Mouse (Mus musculus) heart, adult 9 months (tissue): ENCODE measurements at regions not wholly inside any gene's neighbourhood (a gene's known extent, or its start where the extent isn't known, plus 50 kb on each side); places are given as distances from the start of the nearest gene placed in this dataset.
A peak's percentile ranks its signal among the peaks of the same experiment; 100 is the strongest.

ENCODE experiments used
- DNase-seq, 2 experiments: peaks; one replicate each; pipeline ENCODE4 v3.0.0; 2022; ENCODE audit warnings: low spot score in 2 of 2

GRCm38 (mm10) chr3:29890764-29891163 is 657.0 kb downstream of the Mecom start:
- DNase-seq, result no peak

GRCm38 (mm10) chr3:29890286-29890685 is 657.5 kb downstream of the Mecom start:
- no peak for DNase-seq

GRCm38 (mm10) chr3:29889638-29890037 is 658.2 kb downstream of the Mecom start:
- no peak for DNase-seq

DNA sequence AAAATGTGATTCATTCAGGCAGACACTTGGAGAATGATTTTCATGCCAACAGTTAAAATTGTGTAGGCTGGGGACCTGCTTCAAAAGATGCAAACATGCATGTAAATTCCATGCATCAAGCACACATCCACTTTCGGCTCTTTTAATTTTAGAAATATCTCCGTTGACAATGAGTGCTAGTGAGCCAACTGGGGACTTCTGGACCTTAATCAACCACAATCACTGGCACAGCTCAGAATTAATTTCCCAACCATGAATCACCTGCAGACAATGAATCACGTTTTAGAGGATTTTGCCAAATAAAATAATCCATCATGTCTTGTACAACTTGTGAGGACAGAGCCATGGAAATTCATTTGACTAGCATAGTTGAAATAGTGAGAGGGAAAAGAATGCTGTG is 667.8 kb downstream of the Mecom start:
- DNase-seq, result no peak

DNA sequence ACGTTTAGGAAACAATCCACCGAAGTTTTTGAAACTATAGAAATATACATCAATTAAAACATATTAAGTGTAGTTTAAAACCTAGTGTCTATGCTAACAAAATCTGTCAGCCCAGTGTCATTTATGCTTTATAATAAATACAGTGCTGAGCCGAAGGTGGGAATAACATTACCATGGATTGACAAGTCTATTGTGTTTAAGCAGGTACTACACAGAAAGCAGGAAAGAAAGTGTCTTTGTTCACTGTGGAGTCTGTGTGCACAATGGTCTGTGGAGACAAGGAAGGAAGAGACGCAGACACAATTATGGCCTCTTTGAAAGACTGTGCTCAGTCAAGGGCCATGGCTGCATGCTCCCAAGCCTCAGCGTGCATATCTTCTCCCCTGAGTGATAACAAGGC is 672.0 kb downstream of the Mecom start:
- no peak for DNase-seq

DNA sequence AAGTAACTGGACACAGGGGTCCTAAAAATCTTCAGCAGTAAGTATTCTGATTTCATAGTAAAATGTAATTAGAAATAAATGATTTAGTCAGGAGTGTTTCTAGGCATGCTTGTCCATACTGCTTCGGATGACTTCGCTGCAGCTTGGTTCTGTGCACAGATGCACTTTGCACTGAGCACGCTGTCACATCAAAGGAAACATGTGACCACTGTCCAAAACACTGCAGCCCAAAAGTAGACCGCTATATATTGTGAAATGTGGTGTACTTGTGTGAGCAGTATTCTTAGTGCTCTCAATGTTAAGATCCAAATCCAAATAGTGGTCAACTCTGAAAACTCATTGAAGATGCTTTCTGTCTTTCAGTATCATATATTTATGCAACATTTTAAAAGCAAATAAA is 685.4 kb downstream of the Mecom start:
- DNase-seq, result no peak

DNA sequence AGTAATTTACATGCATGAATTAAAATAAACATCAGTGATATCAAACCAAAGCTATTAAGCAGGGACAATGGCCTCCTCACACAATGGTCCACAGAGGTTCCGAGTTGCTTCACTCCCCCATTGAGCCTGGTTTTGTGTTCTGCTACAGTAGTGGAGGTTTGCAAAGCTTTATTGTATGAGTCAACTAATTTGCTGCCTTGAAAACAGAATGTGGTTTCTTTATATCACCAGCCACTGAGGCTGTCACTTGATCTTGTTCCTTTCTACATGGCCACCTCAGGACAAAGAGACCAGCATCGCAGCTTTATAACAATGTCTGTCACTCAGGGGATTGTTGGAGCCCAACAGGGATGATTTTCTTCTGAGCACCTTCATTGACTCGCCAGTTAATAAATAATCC is 695.3 kb downstream of the Mecom start:
- DNase-seq, result no peak

DNA sequence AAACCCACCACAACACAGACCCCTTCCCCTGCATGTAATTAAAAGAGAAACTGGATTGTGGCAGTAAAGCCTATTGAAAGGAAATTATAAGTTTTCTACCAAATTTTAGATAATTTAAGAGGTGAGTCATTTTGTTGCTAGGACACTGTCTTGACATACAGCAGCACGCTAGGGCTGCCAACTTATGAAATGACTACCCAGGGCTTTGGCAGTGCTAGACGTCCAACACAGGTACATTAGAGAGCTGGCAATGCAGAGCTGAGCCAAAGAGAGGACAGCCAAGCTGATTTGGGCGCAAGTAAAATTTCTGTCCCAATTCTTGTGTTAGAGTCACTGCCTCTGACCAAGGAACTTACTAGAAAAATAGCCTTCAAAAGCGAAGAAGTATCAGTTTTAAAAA is 712.4 kb downstream of the Mecom start:
- DNase-seq, result no peak

- DNase-seq, result no peak
Observed at GRCm38 (mm10) chr3:29834884-29835283, 712.9 kb downstream of the Mecom start.

GRCm38 (mm10) chr3:29831346-29831745 is 716.5 kb downstream of the Mecom start:
- DNase-seq, result no peak

- DNase-seq, result no peak
Observed at GRCm38 (mm10) chr3:29822622-29823370, 725.0 kb downstream of the Mecom start.

DNA sequence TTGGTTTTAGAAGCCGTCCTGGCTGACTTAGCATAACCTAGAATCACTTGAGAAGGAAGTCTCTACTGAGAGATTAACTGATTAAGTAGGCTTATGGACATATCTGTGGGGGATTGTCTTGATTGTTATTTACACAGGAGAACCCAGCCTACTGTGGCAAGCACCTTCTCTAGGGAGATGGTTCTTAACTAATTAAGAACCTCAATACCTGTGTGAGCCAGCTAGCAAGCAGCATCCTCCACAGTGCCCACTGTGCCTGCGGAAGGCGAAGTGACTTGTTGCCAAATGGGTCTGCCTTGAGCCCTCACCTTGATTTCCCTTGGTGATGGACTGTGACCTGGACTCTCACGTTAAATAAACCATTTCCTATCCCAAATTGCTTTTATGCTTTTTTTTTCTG is 730.8 kb downstream of the Mecom start:
- no peak for DNase-seq

- DNase-seq, result no peak
Observed at GRCm38 (mm10) chr3:29813276-29813675, 731.5 kb downstream of the Egfem1 start.

GRCm38 (mm10) chr3:29812480-29813240 is 730.8 kb downstream of the Egfem1 start:
- peak in 1 of 2 experiments; percentile 17 for DNase-seq

GRCm38 (mm10) chr3:29806046-29806445 is 724.2 kb downstream of the Egfem1 start:
- DNase-seq, result no peak

GRCm38 (mm10) chr3:29803456-29803855 is 721.6 kb downstream of the Egfem1 start:
- no peak for DNase-seq

GRCm38 (mm10) chr3:29801081-29801480 is 719.3 kb downstream of the Egfem1 start:
- no peak for DNase-seq

- no peak for DNase-seq
Observed at GRCm38 (mm10) chr3:29774365-29774764, 692.5 kb downstream of the Egfem1 start.

DNA sequence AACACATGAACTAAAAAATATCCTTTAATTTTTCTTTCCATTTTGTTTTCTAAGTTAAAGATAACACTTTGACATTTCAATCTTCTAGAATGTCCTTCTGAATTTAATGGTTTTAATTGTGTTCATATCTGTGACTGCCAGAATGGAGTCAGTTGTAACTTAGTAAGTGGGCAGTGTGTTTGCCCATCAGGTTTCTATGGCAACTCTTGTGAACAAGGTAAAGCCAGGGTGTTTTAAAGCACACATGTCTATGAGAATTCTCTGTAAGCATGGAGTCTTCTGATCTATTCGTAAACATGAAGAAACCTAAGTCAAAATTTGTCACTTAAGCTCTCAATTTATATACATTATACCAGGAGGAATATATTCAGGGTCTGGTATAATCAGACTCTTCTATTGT is 689.4 kb downstream of the Egfem1 start:
- DNase-seq, result no peak

DNA sequence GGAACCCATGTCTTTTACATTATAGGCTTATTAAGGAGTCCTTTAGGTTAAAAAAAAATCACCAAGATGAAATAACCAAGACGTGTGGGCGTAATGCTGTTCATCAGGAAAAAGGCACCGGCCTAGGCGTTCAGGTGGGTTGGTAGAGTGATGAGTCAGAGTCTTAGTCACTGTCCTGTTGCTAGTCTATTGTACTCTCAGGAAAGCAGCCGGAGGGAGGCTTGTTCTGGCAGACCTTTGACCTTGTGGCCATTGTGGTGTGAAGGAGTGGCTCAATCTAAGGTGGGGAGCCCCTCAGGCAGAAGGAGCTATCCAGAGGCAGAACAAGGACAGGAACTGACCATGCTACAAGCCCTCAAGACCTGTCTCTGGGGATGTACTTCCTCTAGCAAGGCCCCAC is 686.8 kb downstream of the Egfem1 start:
- no peak for DNase-seq

- DNase-seq, result no peak
Observed at GRCm38 (mm10) chr3:29764021-29764420, 682.2 kb downstream of the Egfem1 start.

GRCm38 (mm10) chr3:29757821-29758494 is 676.1 kb downstream of the Egfem1 start:
- DNase-seq, result peak; percentile 19
